Mouse (Mus musculus) c-Kit-positive CD71-negative TER-119-negative erythroid progenitor cells, embryonic 14.5 days (primary cell): Measurements from ENCODE around the gene Ube2k.

Experiments
- DNase-seq: peaks from one replicate; pipeline ENCODE4 v3.0.0-alpha.2; 2013; ENCODE audit warnings: low read depth

The Ube2k gene

GRCm38 (mm10) chr5:65538121-65538520, 1.1 kb downstream of the Ube2k start:
- DNase-seq = no peak

GRCm38 (mm10) chr5:65538829-65539228, 1.8 kb downstream of the Ube2k start:
- DNase-seq = no peak

DNA sequence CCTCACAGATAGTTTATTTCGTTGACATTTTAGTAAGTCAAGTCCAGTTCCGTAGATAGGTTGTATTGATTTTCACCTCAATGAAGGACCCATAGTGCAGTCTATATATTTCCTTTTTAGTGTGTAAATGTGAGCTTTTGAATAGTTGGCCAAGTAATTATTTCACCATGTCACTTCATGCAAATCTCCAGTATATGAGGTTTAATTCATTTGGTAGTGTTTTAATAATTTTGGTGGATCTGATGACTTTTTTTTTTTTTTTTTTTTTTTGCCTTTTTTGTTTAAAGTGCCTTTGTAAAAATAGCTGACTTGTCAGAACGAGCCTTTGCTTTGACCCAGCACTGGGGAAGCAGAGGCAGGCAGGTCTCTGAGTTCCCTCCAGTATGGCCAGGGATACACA, 2.8 kb downstream of the Ube2k start:
- no peak for DNase-seq

DNA sequence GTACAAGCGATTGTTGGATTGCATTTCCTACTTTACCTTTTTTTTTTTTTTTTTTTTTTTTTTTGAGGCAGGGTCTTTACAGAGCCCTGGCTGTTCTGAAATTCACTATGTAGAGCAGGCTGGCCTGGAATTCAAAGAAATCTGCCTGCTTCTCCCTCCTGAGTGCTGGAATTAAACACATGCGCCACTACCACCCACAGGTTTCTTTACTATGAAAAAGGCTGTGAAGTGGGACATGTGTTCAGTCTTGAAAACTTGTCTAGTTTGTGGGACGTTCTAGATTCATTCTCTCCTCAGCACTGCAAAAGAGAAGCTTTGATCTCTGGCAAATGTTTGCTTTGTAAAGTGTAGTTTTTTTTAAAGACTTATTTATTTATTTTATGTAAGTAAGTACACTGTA, 4.9 kb downstream of the Ube2k start:
- DNase-seq = no peak

DNA sequence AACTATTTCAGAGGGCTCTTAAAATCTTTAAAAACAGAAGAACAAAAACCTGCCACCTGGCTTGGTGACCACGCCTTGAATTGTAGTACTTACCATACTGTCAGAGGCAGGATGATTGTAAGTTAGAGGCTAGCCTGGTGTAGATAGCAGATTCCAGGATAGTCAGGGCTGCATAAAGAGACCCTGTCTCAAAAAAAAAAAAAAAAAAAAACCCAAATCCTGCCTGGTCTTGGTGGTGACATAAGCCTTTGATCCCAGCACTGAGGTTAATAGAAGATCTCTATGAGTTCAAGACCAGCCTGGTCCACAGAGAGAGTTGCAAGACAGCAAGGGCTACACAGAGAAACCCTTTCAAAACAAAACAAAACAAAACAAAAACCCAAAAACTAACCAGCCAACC, 6.5 kb downstream of the Ube2k start:
- DNase-seq = no peak

DNA sequence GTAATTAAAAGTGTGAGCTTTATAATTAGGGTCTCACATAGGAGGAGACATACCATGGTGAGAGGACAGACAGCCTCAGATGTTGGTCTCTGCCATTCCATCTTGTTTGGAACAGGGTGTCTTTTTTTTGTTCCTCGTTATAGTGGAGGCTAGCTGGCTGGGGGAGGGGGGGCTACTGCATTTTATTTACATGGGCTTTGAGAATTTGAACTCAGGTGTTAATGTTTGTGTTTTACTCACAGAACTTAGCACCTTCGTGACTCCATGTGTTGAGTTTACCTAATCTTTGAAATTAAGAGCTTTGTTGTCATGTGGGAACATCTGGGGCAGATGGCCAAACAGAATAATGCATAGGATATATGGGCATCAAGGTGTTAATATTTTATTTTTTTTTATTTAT, 7.6 kb downstream of the Ube2k start:
- DNase-seq = no peak

GRCm38 (mm10) chr5:65549677-65550076, 12.6 kb downstream of the Ube2k start:
- DNase-seq = no peak

- no peak for DNase-seq
Measured at GRCm38 (mm10) chr5:65557109-65557508, 20.1 kb downstream of the Ube2k start.

DNA sequence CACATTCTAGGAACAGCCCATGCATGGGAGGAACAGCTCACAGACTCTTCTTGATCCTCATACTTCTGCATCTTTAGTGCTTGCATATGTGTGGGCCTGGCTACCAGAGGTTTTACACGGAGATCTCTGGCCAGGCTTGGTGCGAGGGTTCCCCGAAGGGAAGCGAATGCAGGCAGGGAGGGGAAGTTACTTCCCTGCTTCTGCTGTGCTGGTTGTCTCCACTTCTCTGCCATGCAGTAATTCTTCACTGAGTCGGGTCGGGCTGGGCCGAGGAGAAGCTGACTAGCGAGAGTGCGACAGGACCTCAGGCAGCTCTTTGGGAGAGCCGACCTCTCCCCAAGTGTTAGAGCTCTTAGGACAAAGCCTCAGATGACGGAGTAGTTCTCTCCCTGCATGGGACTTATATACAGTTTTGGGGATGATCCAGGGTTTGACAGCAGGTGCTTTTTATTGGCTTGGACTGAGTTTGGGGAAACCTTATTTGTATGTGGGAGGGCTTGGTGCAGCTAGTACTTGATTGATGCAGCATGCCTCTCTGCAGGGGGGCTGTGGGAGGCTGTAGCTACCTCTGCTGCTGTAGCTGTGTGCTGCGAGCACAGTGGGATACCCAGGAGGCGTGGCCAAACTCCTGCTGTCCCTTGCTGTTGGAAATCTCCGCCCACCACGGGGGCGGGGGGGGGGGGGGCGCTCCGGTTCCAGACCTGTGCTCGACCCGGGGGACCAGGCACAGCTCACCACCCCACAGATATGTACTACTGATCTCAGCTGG, 24.3 kb downstream of the Ube2k start:
- DNase-seq = no peak

GRCm38 (mm10) chr5:65565486-65565885, 28.5 kb downstream of the Ube2k start:
- DNase-seq = no peak

- DNase-seq = no peak
Measured at GRCm38 (mm10) chr5:65574876-65575275, 37.8 kb downstream of the Ube2k start.

GRCm38 (mm10) chr5:65575896-65576295, 38.9 kb downstream of the Ube2k start:
- no peak for DNase-seq

DNA sequence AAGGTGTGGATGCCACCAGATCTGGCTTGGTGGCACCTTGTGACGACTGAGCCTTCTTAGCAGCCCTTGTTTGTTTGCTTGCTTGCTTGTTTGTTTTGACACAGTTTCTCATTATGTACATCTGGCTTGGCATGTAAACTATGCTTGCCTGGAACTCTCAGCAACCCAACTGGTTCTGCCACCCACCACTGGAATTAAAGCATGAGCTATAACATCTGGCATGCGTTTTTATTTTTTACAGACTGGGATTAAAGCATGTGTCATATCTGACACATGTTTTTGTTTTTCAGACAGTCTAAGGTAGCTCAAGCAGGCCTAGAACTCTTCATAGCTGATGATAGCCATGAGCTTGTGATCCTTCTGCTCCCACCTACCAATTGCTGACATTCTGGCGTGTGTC, 41.5 kb downstream of the Ube2k start:
- no peak for DNase-seq

DNA sequence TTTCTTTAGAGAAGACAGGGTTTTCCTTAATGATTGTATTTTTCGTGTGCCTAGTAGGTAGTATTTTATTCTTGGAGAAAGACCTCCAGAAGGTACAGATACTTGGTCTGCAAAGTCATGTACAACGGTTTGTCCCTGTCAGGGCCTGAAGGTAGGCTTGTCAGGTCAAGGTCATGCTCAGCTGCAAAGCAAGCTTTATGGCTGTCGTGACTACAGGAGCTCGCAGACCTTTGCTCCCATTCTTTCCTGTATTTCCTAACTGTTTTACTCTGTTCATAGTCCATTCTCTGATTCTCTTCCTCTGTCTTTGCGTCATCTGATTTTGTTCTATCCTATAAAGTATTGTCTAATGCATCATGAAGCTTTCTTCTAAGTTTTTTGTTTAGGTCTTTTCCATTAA, 49.3 kb downstream of the Ube2k start:
- no peak for DNase-seq

DNA sequence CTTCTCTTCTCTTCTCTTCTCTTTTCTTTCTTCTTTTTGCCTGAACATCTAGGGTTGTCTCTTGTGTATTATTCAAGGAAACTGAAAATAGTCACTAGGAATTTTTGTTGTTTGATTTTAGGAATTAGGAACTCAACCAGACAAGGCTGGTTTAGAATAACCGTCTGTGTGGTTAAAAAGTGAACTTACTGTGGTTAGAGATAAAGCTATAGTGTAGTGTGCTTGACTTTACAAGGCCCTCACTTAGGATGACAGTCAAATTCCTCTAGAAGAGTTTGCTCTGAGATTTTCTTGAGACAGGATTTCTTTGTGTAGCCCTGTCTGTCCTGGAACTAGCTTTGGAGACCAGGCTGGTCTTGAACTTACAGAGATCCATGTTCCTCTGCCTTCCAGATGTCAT, 53.2 kb downstream of the Ube2k start:
- DNase-seq = no peak

GRCm38 (mm10) chr5:65592421-65592820, 55.4 kb downstream of the Ube2k start:
- no peak for DNase-seq

GRCm38 (mm10) chr5:65599681-65600080, 62.6 kb downstream of the Ube2k start:
- DNase-seq = no peak

- no peak for DNase-seq
Measured at GRCm38 (mm10) chr5:65606820-65607219, 69.8 kb downstream of the Ube2k start.

GRCm38 (mm10) chr5:65609769-65610168, 72.7 kb downstream of the Ube2k start:
- DNase-seq = no peak

GRCm38 (mm10) chr5:65610541-65610940, 73.5 kb downstream of the Ube2k start:
- no peak for DNase-seq

GRCm38 (mm10) chr5:65613152-65613924, 76.3 kb downstream of the Ube2k start:
- no peak for DNase-seq

- no peak for DNase-seq
Measured at GRCm38 (mm10) chr5:65624340-65624739, 87.3 kb downstream of the Ube2k start.

DNA sequence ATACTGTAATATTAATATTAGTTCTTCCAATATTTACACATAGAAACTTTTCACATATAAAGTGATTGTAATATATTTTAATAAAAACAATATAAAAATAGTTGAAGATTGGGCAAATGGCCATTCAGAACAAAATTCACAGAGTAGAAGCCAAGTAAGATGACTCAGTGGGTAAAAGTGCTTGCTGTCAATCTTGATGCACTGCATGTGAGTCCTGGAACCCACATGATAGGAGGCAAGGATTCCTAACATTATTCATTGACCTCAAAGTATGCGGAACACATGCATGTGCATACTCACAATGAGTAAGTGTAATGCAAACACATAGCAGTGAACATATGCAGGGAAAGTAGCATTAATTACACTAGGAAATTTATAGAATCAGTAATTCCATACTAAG, 101.9 kb downstream of the Ube2k start:
- no peak for DNase-seq
